Mouse (Mus musculus) bone marrow macrophage, adult 2 months (primary cell): Measurements from ENCODE around the gene Ahnak2.

Source experiments
- CTCF ChIP-seq: IDR thresholded peaks from 2 replicates; pipeline ENCODE4 v1.5.1; 2012; ENCODE audit warnings: low read depth, mild to moderate bottlenecking, low read length, moderate library complexity
- POLR2A ChIP-seq: IDR thresholded peaks from 2 replicates; pipeline ENCODE4 v1.6.1; 2012; ENCODE audit warnings: mild to moderate bottlenecking, low read depth, low read length, borderline replicate concordance

- no peak for TF ChIP-seq CTCF
- TF ChIP-seq POLR2A = no peak
Observed at GRCm38 (mm10) chr12:112770396-112770795, 32.1 kb downstream of the Ahnak2 start.
